Mouse (Mus musculus): ENCODE measurements around the gene Sorcs3. TPM values are rescaled to one million over a fixed set of nuclear protein-coding genes. Genes with fewer than 3 reads are reported as not detected.

Sorcs3 gene
- polyA plus RNA-seq, 1 experiment: 0.01 TPM

DNA sequence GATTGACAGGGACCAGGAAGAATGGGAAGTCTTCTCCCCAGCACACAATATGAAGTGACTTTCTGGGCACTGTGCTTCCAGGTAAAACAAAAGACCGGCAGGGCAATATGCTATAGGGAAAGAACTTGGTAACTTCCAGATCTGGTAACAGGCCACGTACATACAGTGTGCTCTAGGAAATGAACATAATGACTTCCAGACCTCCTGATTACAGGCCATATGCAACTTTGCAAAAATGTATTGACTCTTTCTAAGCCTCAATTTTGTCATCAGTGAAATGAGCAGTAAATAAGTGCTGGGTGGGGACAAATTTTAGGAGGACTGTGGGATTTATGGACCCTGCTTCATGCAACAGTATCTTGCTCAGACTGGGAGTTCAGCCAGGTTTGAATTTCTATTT lies 88.4 kb downstream of the Sorcs3 start:
- TF ChIP-seq FOSL1 (IDR thresholded peaks at IDR 0.05; ENCODE audit: insufficient read depth, low read length, poor library complexity, severe bottlenecking): no peak
- no peak for TF ChIP-seq MYOD1 (IDR thresholded peaks at IDR 0.05; ENCODE audit: control insufficient read depth, insufficient read length, low read depth)
- TF ChIP-seq MYOG (IDR thresholded peaks at IDR 0.05; ENCODE audit: control insufficient read depth, extremely low read depth, insufficient read length): no peak
- no peak for TF ChIP-seq CEBPB (IDR thresholded peaks at IDR 0.05; ENCODE audit: low read depth)
- TF ChIP-seq CTCF (IDR thresholded peaks at IDR 0.05; ENCODE audit: control insufficient read depth, insufficient read depth, insufficient read length): no peak
- TF ChIP-seq USF1 (IDR thresholded peaks at IDR 0.05; ENCODE audit: low read depth): no peak
- TF ChIP-seq MAX (IDR thresholded peaks at IDR 0.05): no peak
- H3ac ChIP-seq (ENCODE audit: control insufficient read depth, insufficient read length, low read depth): no peak overlapping the region

DNA sequence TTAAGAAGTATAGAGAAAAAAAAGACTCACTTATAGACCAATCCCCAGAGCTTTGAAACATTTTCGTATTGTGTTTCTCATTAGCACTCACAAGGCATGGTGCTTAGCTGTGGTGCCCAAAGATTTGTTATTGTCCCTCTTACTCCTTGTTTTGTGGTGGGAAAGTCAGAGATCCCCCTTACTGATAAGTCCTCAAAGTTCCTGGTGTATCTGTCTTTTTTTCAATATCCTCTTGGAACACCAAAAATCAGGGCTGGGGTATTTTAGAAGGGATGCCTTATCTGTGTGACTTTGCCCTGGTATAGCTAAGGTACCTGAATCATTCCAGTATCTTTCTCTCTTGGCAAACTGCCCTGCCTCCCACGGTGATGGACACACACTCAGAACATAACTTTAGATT lies 92.6 kb downstream of the Sorcs3 start:
- Histone ChIP-seq H3K79me2 (ENCODE audit: control insufficient read depth, insufficient read depth) (no peaks in the 10 kb centered on the region), H3K79me3 (ENCODE audit: low read depth) (no peaks in the 10 kb centered on the region), H3ac (ENCODE audit: control insufficient read depth, insufficient read length, low read depth) (no peak overlapping the region), H3K36me3 (ENCODE audit: control insufficient read depth, insufficient read depth) (no peaks in the 10 kb centered on the region), H3K27me3 (ENCODE audit: control insufficient read depth, insufficient read depth, insufficient read length) (no peaks in the 10 kb centered on the region), H3K4me3 (ENCODE audit: insufficient read depth, poor library complexity, severe bottlenecking) (no peak overlapping the region)
- no peak for TF ChIP-seq MYOG (IDR thresholded peaks at IDR 0.05; ENCODE audit: control insufficient read depth, extremely low read depth, insufficient read length)
- TF ChIP-seq MAX (IDR thresholded peaks at IDR 0.05): no peak

More for the DNA sequence above, 88.4 kb downstream of the Sorcs3 start:
- Histone ChIP-seq H3K79me3 (ENCODE audit: low read depth) (no peaks in the 10 kb centered on the region), H3K79me2 (ENCODE audit: control insufficient read depth, insufficient read depth) (no peaks in the 10 kb centered on the region), H3K36me3 (ENCODE audit: control insufficient read depth, insufficient read depth) (no peaks in the 10 kb centered on the region), H3K4me3 (ENCODE audit: insufficient read depth, poor library complexity, severe bottlenecking) (no peak overlapping the region), H3K27me3 (ENCODE audit: control insufficient read depth, insufficient read depth, insufficient read length) (no peaks in the 10 kb centered on the region)

GRCm38 (mm10) chr19:48300440-48301231 lies 94.8 kb downstream of the Sorcs3 start:
- TF ChIP-seq CTCF (IDR thresholded peaks at IDR 0.05; ENCODE audit: control insufficient read depth, insufficient read depth, insufficient read length) (no peak), CEBPB (IDR thresholded peaks at IDR 0.05; ENCODE audit: low read depth) (no peak), MYOD1 (IDR thresholded peaks at IDR 0.05; ENCODE audit: control insufficient read depth, insufficient read length, low read depth) (no peak), USF1 (IDR thresholded peaks at IDR 0.05; ENCODE audit: low read depth) (no peak), FOSL1 (IDR thresholded peaks at IDR 0.05; ENCODE audit: insufficient read depth, low read length, poor library complexity, severe bottlenecking) (no peak), MAX (IDR thresholded peaks at IDR 0.05) (no peak), MYOG (IDR thresholded peaks at IDR 0.05; ENCODE audit: control insufficient read depth, extremely low read depth, insufficient read length) (no peak)
- no peak overlapping the region for H3ac ChIP-seq (ENCODE audit: control insufficient read depth, insufficient read length, low read depth)
- H3K27me3 ChIP-seq (ENCODE audit: control insufficient read depth, insufficient read depth, insufficient read length): no peaks in the 10 kb centered on the region
- H3K36me3 ChIP-seq (ENCODE audit: control insufficient read depth, insufficient read depth): no peaks in the 10 kb centered on the region
- no peaks in the 10 kb centered on the region for H3K79me3 ChIP-seq (ENCODE audit: low read depth)
- H3K4me3 ChIP-seq (ENCODE audit: insufficient read depth, poor library complexity, severe bottlenecking): no peak overlapping the region
- H3K79me2 ChIP-seq (ENCODE audit: control insufficient read depth, insufficient read depth): no peaks in the 10 kb centered on the region

DNA sequence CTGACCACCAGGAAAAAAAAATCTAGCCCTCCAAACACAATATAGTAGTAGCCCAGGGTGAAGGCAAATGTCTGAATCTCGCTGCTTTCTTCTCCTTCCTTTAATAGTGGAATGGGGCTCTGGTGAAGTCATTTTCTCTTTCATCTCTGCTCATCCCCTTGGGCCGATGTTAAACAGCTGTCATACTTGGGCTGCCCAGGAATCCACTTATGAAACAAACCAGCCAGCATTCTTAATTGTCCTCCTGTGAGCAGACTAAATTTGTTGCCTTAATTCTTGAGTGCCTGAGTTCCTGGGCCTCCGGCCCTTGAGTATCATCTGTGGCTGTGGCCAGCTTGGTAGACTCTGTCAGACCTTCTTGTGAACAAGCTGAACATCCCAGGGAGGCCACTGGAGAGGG lies 95.5 kb downstream of the Sorcs3 start:
- Histone ChIP-seq H3K4me3 (ENCODE audit: insufficient read depth, poor library complexity, severe bottlenecking) (no peak overlapping the region), H3K79me2 (ENCODE audit: control insufficient read depth, insufficient read depth) (no peaks in the 10 kb centered on the region), H3K36me3 (ENCODE audit: control insufficient read depth, insufficient read depth) (no peaks in the 10 kb centered on the region), H3K79me3 (ENCODE audit: low read depth) (no peaks in the 10 kb centered on the region), H3ac (ENCODE audit: control insufficient read depth, insufficient read length, low read depth) (no peak overlapping the region), H3K27me3 (ENCODE audit: control insufficient read depth, insufficient read depth, insufficient read length) (no peaks in the 10 kb centered on the region)
- TF ChIP-seq MYOG (IDR thresholded peaks at IDR 0.05; ENCODE audit: control insufficient read depth, extremely low read depth, insufficient read length) (no peak), MAX (IDR thresholded peaks at IDR 0.05) (no peak), CEBPB (IDR thresholded peaks at IDR 0.05; ENCODE audit: low read depth) (no peak), FOSL1 (IDR thresholded peaks at IDR 0.05; ENCODE audit: insufficient read depth, low read length, poor library complexity, severe bottlenecking) (no peak), USF1 (IDR thresholded peaks at IDR 0.05; ENCODE audit: low read depth) (no peak), MYOD1 (IDR thresholded peaks at IDR 0.05; ENCODE audit: control insufficient read depth, insufficient read length, low read depth) (no peak), CTCF (IDR thresholded peaks at IDR 0.05; ENCODE audit: control insufficient read depth, insufficient read depth, insufficient read length) (no peak)

DNA sequence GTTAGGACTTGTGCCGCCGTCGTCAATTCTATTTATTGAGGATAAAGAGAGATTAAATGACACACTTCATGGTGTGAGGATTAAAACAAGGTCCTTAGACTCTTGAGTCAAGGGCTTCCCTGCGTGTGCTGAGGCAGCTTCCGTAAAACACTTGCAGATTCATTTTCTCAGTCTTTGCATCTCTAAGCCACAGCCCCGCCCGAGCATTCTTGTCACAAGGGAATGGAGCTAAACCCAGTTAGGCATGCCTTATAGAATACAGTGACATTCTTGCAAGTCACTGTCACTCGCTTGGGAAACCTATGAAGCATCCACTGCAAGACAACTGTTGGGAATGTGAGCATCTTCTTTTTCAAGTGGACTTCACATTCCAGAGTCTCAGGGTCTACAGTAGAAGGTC lies 102.5 kb downstream of the Sorcs3 start:
- Histone ChIP-seq H3K79me2 (ENCODE audit: control insufficient read depth, insufficient read depth) (no peaks in the 10 kb centered on the region), H3K36me3 (ENCODE audit: control insufficient read depth, insufficient read depth) (no peaks in the 10 kb centered on the region), H3K27me3 (ENCODE audit: control insufficient read depth, insufficient read depth, insufficient read length) (no peaks in the 10 kb centered on the region), H3K4me3 (ENCODE audit: insufficient read depth, poor library complexity, severe bottlenecking) (no peak overlapping the region), H3ac (ENCODE audit: control insufficient read depth, insufficient read length, low read depth) (no peak overlapping the region), H3K79me3 (ENCODE audit: low read depth) (no peaks in the 10 kb centered on the region)
- TF ChIP-seq FOSL1 (IDR thresholded peaks at IDR 0.05; ENCODE audit: insufficient read depth, low read length, poor library complexity, severe bottlenecking) (no peak), MYOG (IDR thresholded peaks at IDR 0.05; ENCODE audit: control insufficient read depth, extremely low read depth, insufficient read length) (no peak), MAX (IDR thresholded peaks at IDR 0.05) (no peak), MYOD1 (IDR thresholded peaks at IDR 0.05; ENCODE audit: control insufficient read depth, insufficient read length, low read depth) (no peak), CEBPB (IDR thresholded peaks at IDR 0.05; ENCODE audit: low read depth) (no peak), USF1 (IDR thresholded peaks at IDR 0.05; ENCODE audit: low read depth) (no peak), CTCF (IDR thresholded peaks at IDR 0.05; ENCODE audit: control insufficient read depth, insufficient read depth, insufficient read length) (no peak)
